Mouse (Mus musculus) inflammation-experienced regulatory T-cells, adult 6 months (primary cell): ENCODE results near the gene Wdr20. TPM values are rescaled to one million over a fixed set of nuclear protein-coding genes. Genes with fewer than 3 reads are reported as not detected.

ENCODE experiments used
- polyA plus RNA-seq, 3 experiments: library from polyadenylated mRNA; unstranded; fragments of 100-300 nt; shearing (Covaris generic); gene quantifications; one replicate each; pipeline ENCODE4 v1.2.1; 2017

The Wdr20 gene
- polyA plus RNA-seq, 3 experiments from 2014 or later: 24.8 to 34.0 (median 33.4) TPM

Other genes starting within 250 kb of the Wdr20 start
- gene Dync1h1, start 136.5 kb upstream of the Wdr20 start, polyA plus RNA-seq: 10 to 100 TPM; 32.4 to 52.5 (median 48.5) TPM
- 1 to 10 TPM in 1 of 3 experiments, not detected in 2; 1.1 TPM for gene 1700001K19Rik, start 55.3 kb upstream of the Wdr20 start, polyA plus RNA-seq
- gene Hsp90aa1, start 35.2 kb upstream of the Wdr20 start, polyA plus RNA-seq: 100 to 1,000 TPM; 173 to 271 (median 181) TPM
- gene Mok, start 103.0 kb downstream of the Wdr20 start, polyA plus RNA-seq: under 1 TPM in 2 of 3 experiments, not detected in 1; 0.50 to 0.57 TPM
- gene Zfp839, start 112.3 kb downstream of the Wdr20 start, polyA plus RNA-seq: 1 to 10 TPM; 1.7 to 2.4 (median 2.3) TPM
- 10 to 100 TPM; 38.4 to 45.4 (median 43.2) TPM for gene Cinp, start 151.2 kb downstream of the Wdr20 start, polyA plus RNA-seq
- 1 to 10 TPM in 2 of 3 experiments, under 1 TPM in 1; 0.88 to 1.6 (median 1.4) TPM for gene Tecpr2, start 151.3 kb downstream of the Wdr20 start, polyA plus RNA-seq
- gene Ankrd9, start 241.1 kb downstream of the Wdr20 start, polyA plus RNA-seq: 1 to 10 TPM in 1 of 3 experiments, under 1 TPM in 2; 0.28 to 1.4 (median 0.61) TPM